Mouse (Mus musculus) MEL (cell line): ENCODE data around the gene Lamb1. TPM values are rescaled to one million over a fixed set of nuclear protein-coding genes. Genes with fewer than 3 reads are reported as not detected.

Source experiments
- DNase-seq: peaks from one replicate; pipeline ENCODE4 v3.0.0; 2011; ENCODE audit warnings: low read depth, low spot score
- H3K27ac ChIP-seq: 2 replicates; pipeline ENCODE4 v1.5.1; 2012; ENCODE audit warnings: low read depth, mild to moderate bottlenecking, control low read depth, low read length, moderate library complexity; ENCODE audit not compliant: control insufficient read depth
- H3K27me3 ChIP-seq, 2 experiments: fragments of 150-350 bp in 1 of 2; sonication (generic) in 1 of 2; 2 replicates each; pipeline ENCODE4 v1.6.1; 2012; ENCODE audit warnings: low read length in 2 of 2, mild to moderate bottlenecking in 2 of 2, improper control_type of control experiment in 1 of 2, moderate library complexity in 1 of 2; ENCODE audit not compliant: insufficient read depth in 2 of 2, control insufficient read depth in 1 of 2
- H3K36me3 ChIP-seq, 2 experiments: 2 replicates each; pipeline ENCODE4 v1.6.1; 2012 to 2014; ENCODE audit warnings: low read length in 2 of 2, improper control_type of control experiment in 1 of 2, inconsistent platforms in 1 of 2, mild to moderate bottlenecking in 1 of 2; ENCODE audit not compliant: insufficient read depth in 2 of 2, control insufficient read depth in 1 of 2
- H3K4me1 ChIP-seq, 2 experiments: fragments of 150-350 bp in 1 of 2; sonication (generic) in 1 of 2; 2 replicates each; pipeline ENCODE4 v1.6.1; 2012; ENCODE audit warnings: low read length in 2 of 2, improper control_type of control experiment in 1 of 2, mild to moderate bottlenecking in 1 of 2; ENCODE audit not compliant: insufficient read depth in 2 of 2, control insufficient read depth in 1 of 2
- H3K4me3 ChIP-seq, 2 experiments: fragments of 150-350 bp in 1 of 2; sonication (generic) in 1 of 2; 2 replicates each; pipeline ENCODE4 v1.5.1; 2012; ENCODE audit warnings: low read depth in 2 of 2, low read length in 2 of 2, mild to moderate bottlenecking in 2 of 2, moderate library complexity in 2 of 2, control low read depth in 1 of 2, improper control_type of control experiment in 1 of 2; ENCODE audit not compliant: control insufficient read depth in 1 of 2, insufficient read depth in 1 of 2
- H3K79me2 ChIP-seq: 2 replicates; pipeline ENCODE4 v1.6.1; 2012; ENCODE audit warnings: mild to moderate bottlenecking, low read length, moderate library complexity; ENCODE audit not compliant: control insufficient read depth, poor library complexity, insufficient read depth
- H3K9ac ChIP-seq: 2 replicates; pipeline ENCODE4 v1.6.1; 2012; ENCODE audit warnings: low read depth, mild to moderate bottlenecking, control low read depth, low read length, moderate library complexity; ENCODE audit not compliant: control insufficient read depth, poor library complexity, severe bottlenecking
- H3K9me3 ChIP-seq: fragments of 150-350 bp; sonication (generic); replicated peaks from 2 replicates; pipeline ENCODE4 v1.6.1; 2012; ENCODE audit warnings: mild to moderate bottlenecking, low read length, improper control_type of control experiment, moderate library complexity; ENCODE audit not compliant: insufficient read depth
- JUND ChIP-seq: IDR thresholded peaks from 2 replicates; pipeline ENCODE4 v1.6.1; 2011; ENCODE audit warnings: low read depth, mild to moderate bottlenecking, improper control_type of control experiment, low read length
- MAX ChIP-seq: IDR thresholded peaks from 2 replicates; pipeline ENCODE4 v1.6.1; 2011; ENCODE audit warnings: low read length, improper control_type of control experiment
- POLR2A ChIP-seq, 2 experiments: IDR thresholded peaks; 2 replicates each; pipeline ENCODE4 v1.6.1; 2011 to 2012; ENCODE audit warnings: low read length in 2 of 2, mild to moderate bottlenecking in 2 of 2, control low read depth in 1 of 2, improper control_type of control experiment in 1 of 2, low read depth in 1 of 2, moderate library complexity in 1 of 2; ENCODE audit not compliant: control insufficient read depth in 1 of 2, insufficient read depth in 1 of 2, poor library complexity in 1 of 2
- POLR2AphosphoS5 ChIP-seq: IDR thresholded peaks from 2 replicates; pipeline ENCODE4 v1.6.1; 2012; ENCODE audit warnings: low read depth, borderline replicate concordance, mild to moderate bottlenecking, inconsistent platforms, low read length, moderate library complexity, mixed read lengths
- TAL1 ChIP-seq: IDR thresholded peaks from 2 replicates; pipeline ENCODE4 v1.6.1; 2012; ENCODE audit warnings: mild to moderate bottlenecking, inconsistent platforms, low read length, moderate library complexity, mixed read lengths
- ZKSCAN1 ChIP-seq: IDR thresholded peaks from 2 replicates; pipeline ENCODE4 v1.6.1; 2012; ENCODE audit warnings: low read depth, mild to moderate bottlenecking, inconsistent platforms, low read length, improper control_type of control experiment, moderate library complexity
- polyA plus RNA-seq, 2 experiments: library from polyadenylated mRNA; stranded (reverse) in 1 of 2; unstranded in 1 of 2; fragments of >175 nt in 1 of 2; fragments of >200 nt in 1 of 2; gene quantifications; 2 replicates each; pipeline versions ENCODE4 v1.2.1 to v1.2.4; 2012; ENCODE audit warnings: low replicate concordance in 2 of 2, low read depth in 1 of 2; ENCODE audit not compliant: insufficient read length in 2 of 2, insufficient read depth in 1 of 2, missing spikeins in 1 of 2
- total RNA-seq: library from RNA; depleted of rRNA; stranded (reverse); fragments of 300-350 nt; gene quantifications from 2 replicates; pipeline ENCODE4 v1.2.3, GENCODE M21; 2012; rRNA removed

Lamb1 gene
- total and polyA plus RNA-seq, 3 experiments, result 0.03 TPM; not detected in 2

- no peak for DNase-seq
- H3K4me3 ChIP-seq, result no peak overlapping the region
- no peaks in the 10 kb centered on the region for H3K9me3 ChIP-seq
- no peak overlapping the region for H3K27ac ChIP-seq
- no peak overlapping the region for H3K9ac ChIP-seq
- no peaks in the 10 kb centered on the region for H3K79me2 ChIP-seq
- H3K36me3 ChIP-seq, result peaks cover 0 to 7% of the 10 kb centered on the region in 2 experiments; a peak in 2 of 4 replicates
- peaks cover 0 to 2% of the 10 kb centered on the region in 2 experiments; a peak in 1 of 4 replicates for H3K27me3 ChIP-seq
- 0 out of 4 replicates have a peak, but pooled peaks cover 0 to 2% of the 10 kb centered on the region in 2 experiments for H3K4me1 ChIP-seq
- TF ChIP-seq TAL1 (no peak), JUND (no peak), MAX (no peak), POLR2AphosphoS5 (no peak), ZKSCAN1 (no peak), POLR2A (IDR thresholded peaks at IDR 0.05; ENCODE audit: control insufficient read depth in 1 of 2, insufficient read depth in 1 of 2, low read depth in 1 of 2, low read length in 2 of 2, poor library complexity in 1 of 2) (no peak)
- TF ChIP-seq, all 39 proteins: peak for 0
Measured at GRCm38 (mm10) chr12:31377241-31377640, 112.2 kb downstream of the Lamb1 start.

Other genes with a start within 250 kb of the Lamb1 start
- 0.04 TPM in 1 of 2 replicates, not detected in the other for gene Fam110c, start 191.4 kb upstream of the Lamb1 start, total RNA-seq
- under 1 TPM in 1 of 2 experiments, not detected in 1; 0.40 TPM for gene Fam110c, start 191.4 kb upstream of the Lamb1 start, polyA plus RNA-seq
- not detected in 2 replicates for gene Gm6993, start 24.5 kb upstream of the Lamb1 start, total RNA-seq
- gene Gm6993, start 24.5 kb upstream of the Lamb1 start, polyA plus RNA-seq, result not detected
- gene Dld, start 86.2 kb downstream of the Lamb1 start, total RNA-seq, result 112 TPM in 2 replicates
- 100 to 1,000 TPM; 131 to 229 TPM for gene Dld, start 86.2 kb downstream of the Lamb1 start, polyA plus RNA-seq
- not detected in 2 replicates for gene Slc26a3, start 125.6 kb downstream of the Lamb1 start, total RNA-seq
- under 1 TPM in 1 of 2 experiments, not detected in 1; 0.07 TPM for gene Slc26a3, start 125.6 kb downstream of the Lamb1 start, polyA plus RNA-seq
- gene Cbll1, start 234.4 kb downstream of the Lamb1 start, total RNA-seq, result 5.0 and 5.3 TPM in 2 replicates
- gene Cbll1, start 234.4 kb downstream of the Lamb1 start, polyA plus RNA-seq, result 10 to 100 TPM in 1 of 2 experiments, not detected in 1; 19.8 TPM